ENCODE assay signal across 29 mouse cellular contexts in genomic region chr9:71283156-71283555, GRCm38 (mm10).
"Had no signal": no experiment of that assay in that cellular context is flagged by ENCODE, and none has a peak within 500 bp of the region (broad histone marks: within the 10 kb centered on the region; RNA-seq: fewer than 3 reads in every experiment).

No protein-coding gene starts in this region.

- H3K4me1 ChIP-seq: heart, embryonic 12.5 days; heart, embryonic 13.5 days; heart, embryonic 15.5 days; hindbrain, embryonic 10.5 days; hindbrain, embryonic 12.5 days; hindbrain, embryonic 13.5 days; hindbrain, embryonic 15.5 days; intestine, embryonic 15.5 days; kidney, embryonic 15.5 days had no signal

- H3K36me3 ChIP-seq: heart, embryonic 12.5 days; heart, embryonic 13.5 days; heart, embryonic 15.5 days; hindbrain, embryonic 10.5 days; hindbrain, embryonic 12.5 days; hindbrain, embryonic 13.5 days; hindbrain, embryonic 15.5 days; intestine, embryonic 15.5 days had no signal

- H3K9me3 ChIP-seq: heart, embryonic 12.5 days; heart, embryonic 13.5 days; heart, embryonic 15.5 days; hindbrain, embryonic 10.5 days; hindbrain, embryonic 12.5 days; hindbrain, embryonic 13.5 days; hindbrain, embryonic 15.5 days; intestine, embryonic 15.5 days; kidney, embryonic 15.5 days had no signal

- H3K27me3 ChIP-seq: heart, embryonic 12.5 days; heart, embryonic 15.5 days; hindbrain, embryonic 12.5 days; hindbrain, embryonic 13.5 days; hindbrain, embryonic 15.5 days; intestine, embryonic 15.5 days; kidney, embryonic 15.5 days had no signal

- H3K4me3 ChIP-seq: heart, embryonic 12.5 days; heart, embryonic 13.5 days; heart, embryonic 15.5 days; hindbrain, embryonic 10.5 days; hindbrain, embryonic 12.5 days; hindbrain, embryonic 13.5 days; hindbrain, embryonic 15.5 days; intestine, embryonic 15.5 days; kidney, embryonic 15.5 days; layer of hippocampus, adult 2 months; left cerebral cortex, adult 2 months had no signal

- H3K27ac ChIP-seq: heart, embryonic 13.5 days; heart, embryonic 15.5 days; hindbrain, embryonic 10.5 days; hindbrain, embryonic 12.5 days; hindbrain, embryonic 13.5 days; hindbrain, embryonic 14.5 days; hindbrain, embryonic 15.5 days; hindbrain, postnatal 0 days; intestine, embryonic 15.5 days; kidney, embryonic 15.5 days; kidney, postnatal 0 days; layer of hippocampus, adult 2 months; left cerebral cortex, adult 2 months had no signal

- DNase-seq: heart, postnatal 10 days; heart, postnatal 14 days; heart, postnatal 4 days; kidney, adult 11 months; kidney, adult 18-20 months; kidney, adult 2 months; kidney, adult 8-10 months; kidney, adult 9 months; kidney, postnatal 10 days; kidney, postnatal 14 days; kidney, postnatal 25 days; kidney, postnatal 36 days; kidney, postnatal 4 days; layer of hippocampus, adult 9-11 months; layer of hippocampus, postnatal 36 days had no signal
